Mouse (Mus musculus) cerebellum, adult 18-20 months (tissue): ENCODE measurements around the gene Grid1.
A peak's percentile ranks its signal among the peaks of the same experiment; 100 is the strongest.

Experiments
- DNase-seq, 2 experiments: peaks; one replicate each; pipeline ENCODE4 v3.0.0; 2021

Gene Grid1

GRCm38 (mm10) chr14:35122111-35122510 lies 302.2 kb downstream of the Grid1 start:
- no peak for DNase-seq

GRCm38 (mm10) chr14:35123260-35123875 lies 303.5 kb downstream of the Grid1 start:
- no peak for DNase-seq

- DNase-seq, result no peak
Measured at GRCm38 (mm10) chr14:35127616-35128015, 307.7 kb downstream of the Grid1 start.

- no peak for DNase-seq
Measured at GRCm38 (mm10) chr14:35135056-35135455, 315.1 kb downstream of the Grid1 start.

GRCm38 (mm10) chr14:35138069-35138468 lies 318.2 kb downstream of the Grid1 start:
- no peak for DNase-seq

GRCm38 (mm10) chr14:35139824-35140223 lies 319.9 kb downstream of the Grid1 start:
- no peak for DNase-seq

GRCm38 (mm10) chr14:35152450-35152849 lies 332.5 kb downstream of the Grid1 start:
- no peak for DNase-seq

- DNase-seq, result no peak
Measured at GRCm38 (mm10) chr14:35153701-35154277, 333.9 kb downstream of the Grid1 start.

GRCm38 (mm10) chr14:35154364-35154763 lies 334.5 kb downstream of the Grid1 start:
- no peak for DNase-seq

- peak; percentile 8 to 12 for DNase-seq
Measured at GRCm38 (mm10) chr14:35157069-35157655, 337.3 kb downstream of the Grid1 start.

GRCm38 (mm10) chr14:35159296-35159695 lies 339.4 kb downstream of the Grid1 start:
- no peak for DNase-seq

GRCm38 (mm10) chr14:35167451-35167850 lies 347.5 kb downstream of the Grid1 start:
- no peak for DNase-seq

GRCm38 (mm10) chr14:35173861-35174260 lies 354.0 kb downstream of the Grid1 start:
- DNase-seq, result no peak

- no peak for DNase-seq
Measured at GRCm38 (mm10) chr14:35176021-35176420, 356.1 kb downstream of the Grid1 start.

GRCm38 (mm10) chr14:35179076-35179475 lies 359.2 kb downstream of the Grid1 start:
- no peak for DNase-seq

- DNase-seq, result no peak
Measured at GRCm38 (mm10) chr14:35185399-35185798, 365.5 kb downstream of the Grid1 start.

GRCm38 (mm10) chr14:35192256-35192655 lies 372.3 kb downstream of the Grid1 start:
- no peak for DNase-seq

- no peak for DNase-seq
Measured at GRCm38 (mm10) chr14:35197371-35197770, 377.5 kb downstream of the Grid1 start.

- no peak for DNase-seq
Measured at GRCm38 (mm10) chr14:35198447-35198846, 378.5 kb downstream of the Grid1 start.

GRCm38 (mm10) chr14:35198899-35199298 lies 379.0 kb downstream of the Grid1 start:
- DNase-seq, result no peak

- no peak for DNase-seq
Measured at GRCm38 (mm10) chr14:35209444-35209843, 389.5 kb downstream of the Grid1 start.

- DNase-seq, result no peak
Measured at GRCm38 (mm10) chr14:35219021-35219420, 399.1 kb downstream of the Grid1 start.

- no peak for DNase-seq
Measured at GRCm38 (mm10) chr14:35222196-35222595, 402.3 kb downstream of the Grid1 start.

GRCm38 (mm10) chr14:35227581-35227980 lies 407.7 kb downstream of the Grid1 start:
- DNase-seq, result no peak

GRCm38 (mm10) chr14:35231384-35231783 lies 411.5 kb downstream of the Grid1 start:
- DNase-seq, result no peak
